Mouse (Mus musculus) midbrain, embryonic 12.5 days (tissue): ENCODE measurements around the gene Nme9. TPM values are rescaled to one million over a fixed set of nuclear protein-coding genes. Genes with fewer than 3 reads are reported as not detected.
A peak's percentile ranks its signal among the peaks of the same experiment; 100 is the strongest.

Experiments used
- ATAC-seq: fragments of 200-750 bp; cut with Nextera tagmentation; 2 replicates; pipeline ENCODE4 v1.8.0; 2017; ENCODE audit warnings: low read depth, moderate TSS enrichment, moderate library complexity; ENCODE audit not compliant: low FRiP score
- H3K27ac ChIP-seq: fragments of 300-500 bp; sonication (generic); replicated peaks from 2 replicates; pipeline ENCODE4 v1.5.1; 2016; ENCODE audit warnings: mild to moderate bottlenecking
- H3K27me3 ChIP-seq: fragments of 300-500 bp; sonication (generic); 2 replicates; pipeline ENCODE4 v1.6.1; 2016; ENCODE audit warnings: mild to moderate bottlenecking
- H3K36me3 ChIP-seq: fragments of 300-500 bp; sonication (generic); 2 replicates; pipeline ENCODE4 v1.6.1; 2016
- H3K4me1 ChIP-seq: fragments of 300-500 bp; sonication (generic); 2 replicates; pipeline ENCODE4 v1.6.1; 2016
- H3K4me2 ChIP-seq: fragments of 300-500 bp; sonication (generic); replicated peaks from 2 replicates; pipeline ENCODE4 v1.6.1; 2016; ENCODE audit warnings: mild to moderate bottlenecking, moderate library complexity
- H3K4me3 ChIP-seq: fragments of 300-500 bp; sonication (generic); 2 replicates; pipeline ENCODE4 v1.5.1; 2016; ENCODE audit warnings: mild to moderate bottlenecking
- H3K9ac ChIP-seq: fragments of 300-500 bp; sonication (generic); replicated peaks from 2 replicates; pipeline ENCODE4 v1.6.1; 2016; ENCODE audit warnings: mild to moderate bottlenecking, moderate library complexity
- H3K9me3 ChIP-seq: fragments of 300-500 bp; sonication (generic); 2 replicates; pipeline ENCODE4 v1.6.1; 2016; ENCODE audit warnings: mild to moderate bottlenecking
- WGBS: fragments of 180-500 bp; shearing (Covaris S2); methylation state at CpG from one replicate; pipeline ENCODE4 v1.1.7; 2016; 5-methylcytosine and 5-hydroxymethylcytosine counted together
- polyA plus RNA-seq: library from polyadenylated mRNA; unstranded; fragments of >200 nt; fragmentation: Nextera tagmentation; extraction: Ambion mirVana; gene quantifications from 2 replicates; pipeline ENCODE4 v1.2.1, GENCODE M21; 2016

Nme9 gene
- polyA plus RNA-seq, 1 experiment from 2014 or later, result not detected

- Histone ChIP-seq H3K9me3 (no peaks in the 10 kb centered on the region), H3K27me3 (peaks cover 25% of the 10 kb centered on the region), H3K4me2 (no peak overlapping the region), H3K9ac (no peak overlapping the region), H3K4me3 (no peak overlapping the region), H3K27ac (no peak overlapping the region), H3K36me3 (no peaks in the 10 kb centered on the region), H3K4me1 (peaks cover 30% of the 10 kb centered on the region)
- 80% methylated on average over 12 of the region's 12 CpGs for WGBS
- no peak for ATAC-seq
These were observed 13.3 kb upstream of the Nme9 start for GRCm38 (mm10) chr9:99437781-99438565.

GRCm38 (mm10) chr9:99439064-99439463 is 12.2 kb upstream of the Nme9 start:
- Histone ChIP-seq H3K27ac (no peak overlapping the region), H3K9me3 (no peaks in the 10 kb centered on the region), H3K4me3 (no peak overlapping the region), H3K4me2 (no peak overlapping the region), H3K36me3 (no peaks in the 10 kb centered on the region), H3K9ac (no peak overlapping the region), H3K4me1 (peaks cover 24% of the 10 kb centered on the region), H3K27me3 (peaks cover 25% of the 10 kb centered on the region)
- 83% methylated on average over 8 of the region's 8 CpGs for WGBS
- ATAC-seq, result no peak

GRCm38 (mm10) chr9:99440941-99441340 is 10.3 kb upstream of the Nme9 start:
- Histone ChIP-seq H3K27ac (no peak overlapping the region), H3K27me3 (peaks cover 25% of the 10 kb centered on the region)
- ATAC-seq, result no peak

GRCm38 (mm10) chr9:99441647-99442433 is 9.4 kb upstream of the Nme9 start:
- Histone ChIP-seq H3K4me2 (no peak overlapping the region), H3K27ac (no peak overlapping the region), H3K4me3 (no peak overlapping the region), H3K9me3 (no peaks in the 10 kb centered on the region), H3K36me3 (no peaks in the 10 kb centered on the region), H3K4me1 (peaks cover 6% of the 10 kb centered on the region), H3K9ac (no peak overlapping the region), H3K27me3 (peaks cover 24% of the 10 kb centered on the region)
- no peak for ATAC-seq
- WGBS, result 92% methylated on average over 4 of the region's 4 CpGs

More at GRCm38 (mm10) chr9:99440941-99441340, 10.3 kb upstream of the Nme9 start:
- WGBS, result 84% methylated on average over 5 of the region's 5 CpGs
- no peak overlapping the region for H3K4me3 ChIP-seq
- H3K4me1 ChIP-seq, result peaks cover 6% of the 10 kb centered on the region
- H3K4me2 ChIP-seq, result no peak overlapping the region
- no peak overlapping the region for H3K9ac ChIP-seq
- no peaks in the 10 kb centered on the region for H3K9me3 ChIP-seq
- H3K36me3 ChIP-seq, result no peaks in the 10 kb centered on the region

GRCm38 (mm10) chr9:99444590-99445178 is 6.6 kb upstream of the Nme9 start:
- Histone ChIP-seq H3K27ac (no peak overlapping the region), H3K36me3 (no peaks in the 10 kb centered on the region), H3K27me3 (no peaks in the 10 kb centered on the region), H3K4me2 (no peak overlapping the region), H3K9me3 (no peaks in the 10 kb centered on the region), H3K9ac (no peak overlapping the region), H3K4me3 (no peak overlapping the region), H3K4me1 (0 out of 2 replicates have a peak, but pooled peaks cover 2% of the 10 kb centered on the region)
- peak; percentile 71 for ATAC-seq
- WGBS, result 39% methylated on average over 8 of the region's 8 CpGs

- peaks cover 3% of the 10 kb centered on the region; the same call in 1 of the 2 replicates for H3K27me3 ChIP-seq
- H3K9me3 ChIP-seq, result no peaks in the 10 kb centered on the region
- H3K36me3 ChIP-seq, result no peaks in the 10 kb centered on the region
- H3K27ac ChIP-seq, result no peak overlapping the region
- no peak overlapping the region for H3K4me3 ChIP-seq
- 0 out of 2 replicates have a peak, but pooled peaks cover 7% of the 10 kb centered on the region for H3K4me1 ChIP-seq
- H3K9ac ChIP-seq, result no peak overlapping the region
- ATAC-seq, result no peak
- H3K4me2 ChIP-seq, result no peak overlapping the region
These were observed 5.0 kb upstream of the Nme9 start for GRCm38 (mm10) chr9:99446259-99446658.

GRCm38 (mm10) chr9:99447323-99447722 is 4.0 kb upstream of the Nme9 start:
- H3K27me3 ChIP-seq, result peaks cover 9% of the 10 kb centered on the region
- no peak overlapping the region for H3K4me2 ChIP-seq
- 81% methylated on average over 3 of the region's 3 CpGs for WGBS
- no peak for ATAC-seq
- no peak overlapping the region for H3K27ac ChIP-seq
- H3K36me3 ChIP-seq, result no peaks in the 10 kb centered on the region
- no peaks in the 10 kb centered on the region for H3K9me3 ChIP-seq
- no peak overlapping the region for H3K9ac ChIP-seq
- H3K4me3 ChIP-seq, result no peak overlapping the region
- 0 out of 2 replicates have a peak, but pooled peaks cover 10% of the 10 kb centered on the region for H3K4me1 ChIP-seq

- H3K4me2 ChIP-seq, result no peak overlapping the region
- no peaks in the 10 kb centered on the region for H3K9me3 ChIP-seq
- H3K27ac ChIP-seq, result no peak overlapping the region
- no peak overlapping the region for H3K4me3 ChIP-seq
- H3K27me3 ChIP-seq, result peaks cover 9% of the 10 kb centered on the region
- H3K9ac ChIP-seq, result no peak overlapping the region
- ATAC-seq, result no peak
- H3K4me1 ChIP-seq, result 0 out of 2 replicates have a peak, but pooled peaks cover 10% of the 10 kb centered on the region
- 46% methylated on average over 9 of the region's 9 CpGs for WGBS
- no peaks in the 10 kb centered on the region for H3K36me3 ChIP-seq
These were observed 1.2 kb upstream of the Nme9 start for GRCm38 (mm10) chr9:99449886-99450647.

GRCm38 (mm10) chr9:99454211-99454610 is 2.9 kb downstream of the Nme9 start:
- Histone ChIP-seq H3K4me3 (no peak overlapping the region), H3K4me1 (0 out of 2 replicates have a peak, but pooled peaks cover 10% of the 10 kb centered on the region), H3K4me2 (no peak overlapping the region), H3K27me3 (peaks cover 9% of the 10 kb centered on the region), H3K9me3 (no peaks in the 10 kb centered on the region), H3K9ac (no peak overlapping the region), H3K27ac (no peak overlapping the region), H3K36me3 (no peaks in the 10 kb centered on the region)
- WGBS, result 86% methylated on average over 4 of the region's 4 CpGs
- no peak for ATAC-seq

GRCm38 (mm10) chr9:99458529-99459208 is 7.4 kb downstream of the Nme9 start:
- no peaks in the 10 kb centered on the region for H3K36me3 ChIP-seq
- no peak overlapping the region for H3K27ac ChIP-seq
- H3K27me3 ChIP-seq, result no peaks in the 10 kb centered on the region
- H3K4me3 ChIP-seq, result no peak overlapping the region
- H3K4me2 ChIP-seq, result no peak overlapping the region
- WGBS, result 46% methylated on average over 12 of the region's 12 CpGs
- H3K9ac ChIP-seq, result no peak overlapping the region
- no peaks in the 10 kb centered on the region for H3K9me3 ChIP-seq
- no peak for ATAC-seq
- H3K4me1 ChIP-seq, result no peaks in the 10 kb centered on the region

- WGBS, result 95% methylated on average over 4 of the region's 4 CpGs
- no peak for ATAC-seq
- H3K9me3 ChIP-seq, result no peaks in the 10 kb centered on the region
These were observed 8.5 kb downstream of the Nme9 start for GRCm38 (mm10) chr9:99459730-99460129.

More at GRCm38 (mm10) chr9:99459730-99460129, 8.5 kb downstream of the Nme9 start:
- no peak overlapping the region for H3K4me2 ChIP-seq
- no peaks in the 10 kb centered on the region for H3K36me3 ChIP-seq
- no peaks in the 10 kb centered on the region for H3K4me1 ChIP-seq
- H3K9ac ChIP-seq, result no peak overlapping the region
- H3K27ac ChIP-seq, result no peak overlapping the region
- no peak overlapping the region for H3K4me3 ChIP-seq
- no peaks in the 10 kb centered on the region for H3K27me3 ChIP-seq
